Mouse (Mus musculus) lung, postnatal 0 days (tissue): Measurements from ENCODE around the gene Tada3. TPM values are rescaled to one million over a fixed set of nuclear protein-coding genes. Genes with fewer than 3 reads are reported as not detected.
"Not testable (repeated sequence)": the region's sequence is repeated elsewhere in the genome, so short reads cannot be mapped to it uniquely, and the experiment has no call there.

Experiments
- ATAC-seq: fragments of 200-750 bp; cut with Nextera tagmentation; 2 replicates; pipeline ENCODE4 v1.8.0; 2017; ENCODE audit warnings: moderate library complexity
- DNase-seq: peaks from one replicate; pipeline ENCODE4 v3.0.0-alpha.2; 2016; ENCODE audit warnings: low spot score
- H3K27ac ChIP-seq: fragments of 300-500 bp; sonication (generic); 2 replicates; pipeline ENCODE4 v1.5.1; 2014; ENCODE audit warnings: antibody characterized with exemption, mild to moderate bottlenecking, low read length, mixed read lengths
- H3K27me3 ChIP-seq: fragments of 300-500 bp; sonication (generic); replicated peaks from 2 replicates; pipeline ENCODE4 v1.6.1; 2014; ENCODE audit warnings: low read length, mixed read lengths; ENCODE audit not compliant: insufficient read depth
- H3K36me3 ChIP-seq: fragments of 300-500 bp; sonication (generic); 2 replicates; pipeline ENCODE4 v1.6.1; 2014; ENCODE audit warnings: low read length, mixed read lengths; ENCODE audit not compliant: insufficient read depth
- H3K4me1 ChIP-seq: fragments of 300-500 bp; sonication (generic); 2 replicates; pipeline ENCODE4 v1.6.1; 2014; ENCODE audit warnings: antibody characterized with exemption, low read depth, low read length, mixed read lengths; ENCODE audit not compliant: insufficient read depth
- H3K4me2 ChIP-seq: fragments of 300-500 bp; sonication (generic); replicated peaks from 2 replicates; pipeline ENCODE4 v1.6.1; 2014; ENCODE audit warnings: low read depth, mild to moderate bottlenecking, low read length, moderate library complexity, mixed read lengths
- H3K4me3 ChIP-seq: fragments of 300-500 bp; sonication (generic); 2 replicates; pipeline ENCODE4 v1.5.1; 2014; ENCODE audit warnings: low read depth, low read length
- H3K9ac ChIP-seq: fragments of 300-500 bp; sonication (generic); replicated peaks from 2 replicates; pipeline ENCODE4 v1.6.1; 2014; ENCODE audit warnings: low read depth, mild to moderate bottlenecking
- H3K9me3 ChIP-seq: fragments of 300-500 bp; sonication (generic); 2 replicates; pipeline ENCODE4 v1.6.1; 2016; ENCODE audit warnings: low read length, mixed read lengths
- CTCF ChIP-seq: IDR thresholded peaks from 2 replicates; pipeline ENCODE4 v1.5.1; 2016; ENCODE audit warnings: antibody characterized with exemption, mild to moderate bottlenecking
- EP300 ChIP-seq: IDR thresholded peaks from 2 replicates; pipeline ENCODE4 v1.6.1; 2016; ENCODE audit warnings: antibody characterized with exemption, mild to moderate bottlenecking, control low read depth
- WGBS: fragments of 180-500 bp; shearing (Covaris S2); extraction: QIAGEN DNeasy Blood & Tissue Kit; methylation state at CpG from one replicate; pipeline ENCODE4 v1.1.7; 2014; 5-methylcytosine and 5-hydroxymethylcytosine counted together
- polyA plus RNA-seq: library from polyadenylated mRNA; unstranded; fragments of >200 nt; fragmentation: Nextera tagmentation; extraction: Ambion mirVana; gene quantifications from 2 replicates; pipeline ENCODE4 v1.2.1, GENCODE M21; 2015

The Tada3 gene
- polyA plus RNA-seq, 1 experiment from 2014 or later, result 33.2 TPM

DNA sequence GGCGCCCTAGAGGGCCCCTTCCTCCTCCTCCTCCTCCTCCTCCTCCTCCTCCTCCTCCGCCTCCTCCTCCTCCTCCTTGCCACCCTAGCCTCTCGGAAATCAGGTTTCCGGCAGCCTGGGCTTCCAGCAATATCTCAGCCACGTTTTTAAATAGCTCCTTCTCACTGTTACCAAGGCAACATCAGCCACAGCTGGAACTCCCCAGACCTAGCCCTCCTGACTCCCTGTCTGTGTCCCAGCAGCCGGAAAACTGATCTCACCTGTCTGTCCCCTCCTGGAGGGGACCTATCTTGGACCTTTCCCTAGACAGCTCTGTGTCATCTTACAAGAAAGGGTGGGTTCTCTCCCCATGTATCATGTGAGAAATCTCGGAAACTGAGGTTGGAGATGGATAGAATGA, 35.4 kb downstream of the Tada3 start:
- ATAC-seq (no peak), DNase-seq (peak; percentile 31)
- Histone ChIP-seq H3K9me3 (no peaks in the 10 kb centered on the region), H3K36me3 (peaks cover 10% of the 10 kb centered on the region; the same call in 1 of the 2 replicates), H3K27me3 (no peaks in the 10 kb centered on the region), H3K9ac (0 out of 2 replicates have a peak overlapping the region, but pooled peaks have one; percentile 1), H3K4me3 (no peak overlapping the region), H3K4me1 (peaks cover 20% of the 10 kb centered on the region; the same call in 1 of the 2 replicates), H3K4me2 (peak overlapping the region; percentile 87), H3K27ac (no peak overlapping the region)
- no peak for TF ChIP-seq EP300
- TF ChIP-seq CTCF, result no peak
- WGBS, result 23% methylated on average over 4 of the region's 7 CpGs

DNA sequence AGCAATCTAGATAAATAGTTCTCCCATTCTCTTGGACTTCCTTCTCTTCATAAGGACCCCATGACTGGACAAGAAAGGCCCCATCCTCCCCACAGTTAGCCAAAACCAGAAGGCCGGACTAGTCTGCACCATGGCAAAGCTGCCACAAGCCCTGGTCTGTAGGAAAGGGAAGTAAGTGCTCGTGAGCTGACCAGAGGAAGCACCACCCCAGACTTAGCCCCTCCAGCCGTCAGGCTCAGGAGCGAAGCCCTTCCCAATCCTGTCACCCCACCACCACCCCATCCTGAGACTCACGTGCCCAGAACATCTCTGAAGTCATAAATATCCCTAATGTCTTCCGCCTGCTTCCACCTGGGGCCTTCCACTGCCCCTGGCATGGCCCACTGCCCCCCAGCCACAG, 36.1 kb downstream of the Tada3 start:
- Histone ChIP-seq H3K27ac (no peak overlapping the region; the same call in 1 of the 2 replicates), H3K27me3 (no peaks in the 10 kb centered on the region), H3K9me3 (no peaks in the 10 kb centered on the region), H3K4me3 (no peak overlapping the region), H3K9ac (no peak overlapping the region), H3K4me2 (peak overlapping the region; percentile 87; the same call in 1 of the 2 replicates), H3K36me3 (peaks cover 10% of the 10 kb centered on the region; the same call in 1 of the 2 replicates), H3K4me1 (peaks cover 23% of the 10 kb centered on the region; the same call in 1 of the 2 replicates)
- DNase-seq (no peak), ATAC-seq (no peak)
- no peak for TF ChIP-seq EP300
- no peak for TF ChIP-seq CTCF
- WGBS, result 73% methylated on average over 6 of the region's 6 CpGs

DNA sequence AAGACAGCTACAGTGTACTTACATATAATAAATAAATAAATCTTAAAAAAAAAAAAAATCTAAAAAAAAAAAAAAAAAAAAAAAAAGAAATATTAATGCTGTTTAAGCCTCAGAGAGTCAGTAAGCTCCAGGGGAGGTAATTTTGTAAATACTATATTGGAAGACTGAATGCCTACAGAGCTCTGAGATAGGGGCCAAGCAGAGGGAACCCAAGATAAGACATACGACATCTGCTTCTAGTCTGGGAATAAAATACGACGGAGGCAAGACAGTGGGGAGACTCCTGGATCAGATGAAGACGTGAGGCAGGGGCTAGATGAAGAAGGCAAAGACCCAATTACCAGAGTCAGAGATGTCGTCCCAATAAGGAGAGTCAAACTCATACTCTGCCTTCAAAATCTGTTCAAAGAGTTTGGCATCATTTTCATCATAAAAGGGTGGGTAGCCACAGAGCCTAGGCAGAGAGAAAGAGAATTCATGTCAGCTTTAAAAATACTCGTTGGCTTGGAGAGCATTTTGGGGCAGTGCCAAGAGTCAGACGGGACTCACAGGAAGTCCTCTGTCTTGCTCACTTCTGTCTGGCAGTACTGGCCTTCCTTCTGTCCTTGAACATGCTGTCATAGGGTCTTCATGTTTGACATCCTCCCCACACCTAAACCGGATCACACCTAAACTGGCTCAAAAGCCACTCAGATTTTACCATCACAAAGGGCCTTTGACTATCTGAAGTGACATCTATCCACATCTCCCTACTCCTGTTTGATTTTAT, 40.6 kb downstream of the Tada3 start:
- Histone ChIP-seq H3K4me1 (0 out of 2 replicates have a peak, but pooled peaks cover 10% of the 10 kb centered on the region), H3K4me3 (no peak overlapping the region), H3K27ac (no peak overlapping the region), H3K36me3 (peaks cover 25% of the 10 kb centered on the region; the same call in 1 of the 2 replicates), H3K9ac (no peak overlapping the region), H3K4me2 (no peak overlapping the region), H3K9me3 (no peaks in the 10 kb centered on the region), H3K27me3 (no peaks in the 10 kb centered on the region)
- TF ChIP-seq CTCF (no peak), EP300 (no peak)
- DNase-seq (peak; percentile 18), ATAC-seq (no peak)
- WGBS, result 36% methylated on average over 8 of the region's 8 CpGs

DNA sequence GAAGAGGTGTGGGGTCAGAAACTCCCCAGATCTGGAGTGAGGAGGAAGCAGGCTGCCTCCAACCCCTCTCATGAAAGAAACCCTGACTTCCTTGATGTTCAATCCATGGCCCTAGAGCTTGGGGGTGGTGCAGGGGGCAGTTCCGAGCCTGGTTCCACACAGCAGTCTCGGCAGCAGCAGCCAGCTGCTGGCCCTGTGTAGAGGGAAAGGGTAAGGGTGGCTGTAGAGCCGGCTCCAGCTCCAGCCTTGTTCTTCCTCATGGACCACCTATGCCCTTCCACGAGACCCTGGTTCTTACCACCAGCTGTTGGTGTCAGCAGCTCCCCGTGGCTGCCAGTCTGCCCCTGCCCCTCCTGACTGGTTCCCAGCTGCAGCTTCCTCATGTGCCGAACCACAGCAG, 43.5 kb downstream of the Tada3 start:
- 0 out of 2 replicates have a peak, but pooled peaks cover 7% of the 10 kb centered on the region for H3K4me1 ChIP-seq
- H3K9me3 ChIP-seq, result no peaks in the 10 kb centered on the region
- 55% methylated on average over 6 of the region's 6 CpGs for WGBS
- no peaks in the 10 kb centered on the region for H3K27me3 ChIP-seq
- H3K4me2 ChIP-seq, result no peak overlapping the region
- peaks cover 25% of the 10 kb centered on the region; the same call in 1 of the 2 replicates for H3K36me3 ChIP-seq
- TF ChIP-seq EP300 (no peak), CTCF (no peak)
- H3K4me3 ChIP-seq, result no peak overlapping the region
- H3K27ac ChIP-seq, result no peak overlapping the region
- no peak overlapping the region for H3K9ac ChIP-seq
- ATAC-seq (no peak), DNase-seq (no peak)

DNA sequence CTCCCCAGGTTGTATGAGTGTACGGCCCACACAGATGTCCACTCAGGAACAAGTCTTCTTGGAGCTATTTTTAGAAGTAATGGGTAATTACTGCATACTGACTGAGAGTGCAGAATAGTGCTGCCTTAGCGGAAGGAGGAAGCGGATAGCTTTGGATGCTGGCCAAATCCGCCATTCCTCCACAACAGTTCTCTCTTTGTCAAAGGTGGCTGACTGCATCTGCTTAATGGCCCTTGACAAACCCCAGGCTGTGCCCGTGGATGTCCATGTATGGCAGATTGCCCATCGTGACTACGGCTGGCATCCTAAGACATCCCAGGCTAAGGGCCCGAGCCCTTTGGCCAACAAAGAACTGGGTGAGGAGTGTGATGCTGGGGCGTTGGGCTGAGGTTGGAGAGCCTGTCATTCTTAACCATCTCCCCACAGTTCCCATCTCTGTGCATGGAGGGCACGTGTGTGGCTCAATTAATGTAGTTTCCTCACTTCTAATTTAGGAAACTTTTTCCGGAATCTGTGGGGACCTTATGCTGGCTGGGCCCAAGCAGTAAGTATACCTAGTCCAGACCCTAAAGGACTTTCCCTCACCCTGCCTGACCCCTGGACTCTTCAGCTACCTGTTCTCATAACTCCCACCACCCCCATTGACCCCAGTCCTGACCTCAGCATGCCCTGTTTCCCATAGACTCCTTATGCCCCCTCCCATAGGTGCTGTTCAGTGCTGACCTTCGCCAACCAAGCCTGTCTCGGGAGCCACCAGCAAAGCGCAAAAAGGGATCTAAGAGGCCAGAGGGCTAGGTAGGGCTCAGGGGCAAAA, 44.3 kb downstream of the Tada3 start:
- Histone ChIP-seq H3K27me3 (no peaks in the 10 kb centered on the region), H3K4me3 (no peak overlapping the region), H3K4me2 (no peak overlapping the region), H3K36me3 (peaks cover 25% of the 10 kb centered on the region; the same call in 1 of the 2 replicates), H3K27ac (peak overlapping the region; percentile 1; the same call in 1 of the 2 replicates), H3K9ac (no peak overlapping the region), H3K4me1 (0 out of 2 replicates have a peak, but pooled peaks cover 7% of the 10 kb centered on the region), H3K9me3 (no peaks in the 10 kb centered on the region)
- peak; percentile 81 for ATAC-seq
- TF ChIP-seq EP300 (no peak), CTCF (no peak)
- 32% methylated on average over 14 of the region's 14 CpGs for WGBS
- DNase-seq, result peak; percentile 85

DNA sequence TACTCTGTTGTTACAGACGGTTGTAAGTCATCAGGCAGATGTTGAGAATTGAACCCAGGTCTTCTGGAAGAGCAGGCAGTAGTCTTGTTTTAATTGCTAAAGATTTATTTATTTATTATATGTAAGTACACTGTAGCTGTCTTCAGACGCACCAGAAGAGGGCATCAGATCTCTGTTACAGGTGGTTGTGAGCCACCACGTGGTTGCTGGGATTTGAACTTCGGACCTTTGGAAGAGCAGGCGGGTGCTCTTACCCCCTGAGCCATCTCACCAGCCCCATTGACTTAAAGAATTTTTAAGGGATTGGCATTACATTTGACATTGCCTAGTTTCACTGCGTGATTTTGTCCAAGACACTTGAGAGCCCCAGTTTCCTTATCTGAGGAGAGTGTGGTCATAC, 44.9 kb downstream of the Tada3 start:
- H3K27ac ChIP-seq, H3K4me3 ChIP-seq, ATAC-seq, H3K9ac ChIP-seq, H3K9me3 ChIP-seq, H3K4me2 ChIP-seq, H3K4me1 ChIP-seq, DNase-seq, H3K27me3 ChIP-seq: not testable (repeated sequence)
- 54% methylated on average over 6 of the region's 6 CpGs for WGBS
- H3K36me3 ChIP-seq, result peaks cover 19% of the 10 kb centered on the region; the same call in 1 of the 2 replicates
- TF ChIP-seq EP300 (0 out of 2 replicates have a peak, but pooled peaks have one; percentile 19), CTCF (peak; percentile 29; the same call in 1 of the 2 replicates)
